Mouse (Mus musculus) kidney, embryonic 14.5 days (tissue): ENCODE data around the gene Cul3. TPM values are rescaled to one million over a fixed set of nuclear protein-coding genes. Genes with fewer than 3 reads are reported as not detected.
"Not testable (repeated sequence)": the region's sequence is repeated elsewhere in the genome, so short reads cannot be mapped to it uniquely, and the experiment has no call there.

Experiments
- ATAC-seq: fragments of 200-750 bp; cut with Nextera tagmentation; 2 replicates; pipeline ENCODE4 v1.8.0; 2017; ENCODE audit warnings: moderate number of reproducible peaks, mild to moderate bottlenecking, moderate TSS enrichment, moderate library complexity; ENCODE audit not compliant: low FRiP score, low TSS enrichment
- H3K27ac ChIP-seq: fragments of 300-500 bp; sonication (generic); 2 replicates; pipeline ENCODE4 v1.5.1; 2014; ENCODE audit warnings: low read depth, mild to moderate bottlenecking, low read length, moderate library complexity, mixed read lengths
- H3K27me3 ChIP-seq: fragments of 300-500 bp; sonication (generic); 2 replicates; pipeline ENCODE4 v1.6.1; 2014; ENCODE audit warnings: mild to moderate bottlenecking, low read length; ENCODE audit not compliant: control insufficient read depth, insufficient read depth
- H3K36me3 ChIP-seq: fragments of 300-500 bp; sonication (generic); 2 replicates; pipeline ENCODE4 v1.6.1; 2014; ENCODE audit warnings: low read length, mixed read lengths; ENCODE audit not compliant: control insufficient read depth, insufficient read depth
- H3K4me1 ChIP-seq: fragments of 300-500 bp; sonication (generic); 2 replicates; pipeline ENCODE4 v1.6.1; 2014; ENCODE audit warnings: low read length, mixed read lengths; ENCODE audit not compliant: control insufficient read depth, insufficient read depth
- H3K4me2 ChIP-seq: fragments of 300-500 bp; sonication (generic); replicated peaks from 2 replicates; pipeline ENCODE4 v1.6.1; 2014; ENCODE audit warnings: low read depth, mild to moderate bottlenecking, low read length
- H3K4me3 ChIP-seq: fragments of 300-500 bp; sonication (generic); 2 replicates; pipeline ENCODE4 v1.5.1; 2014; ENCODE audit warnings: mild to moderate bottlenecking, low read length
- H3K9ac ChIP-seq: fragments of 300-500 bp; sonication (generic); 2 replicates; pipeline ENCODE4 v1.6.1; 2014; ENCODE audit warnings: low read depth, mild to moderate bottlenecking, low read length, moderate library complexity
- H3K9me3 ChIP-seq: fragments of 300-500 bp; sonication (generic); 2 replicates; pipeline ENCODE4 v1.6.1; 2016; ENCODE audit warnings: low read length; ENCODE audit not compliant: control insufficient read depth
- WGBS: fragments of 180-500 bp; shearing (Covaris S2); extraction: QIAGEN DNeasy Blood & Tissue Kit; methylation state at CpG from one replicate; pipeline ENCODE4 v1.1.7; 2014; 5-methylcytosine and 5-hydroxymethylcytosine counted together
- polyA plus RNA-seq: library from polyadenylated mRNA; unstranded; fragments of >200 nt; fragmentation: Nextera tagmentation; extraction: Ambion mirVana; gene quantifications from 2 replicates; pipeline ENCODE4 v1.2.1, GENCODE M21; 2014

Gene Cul3
- polyA plus RNA-seq, 1 experiment from 2014 or later, result 64.7 TPM

DNA sequence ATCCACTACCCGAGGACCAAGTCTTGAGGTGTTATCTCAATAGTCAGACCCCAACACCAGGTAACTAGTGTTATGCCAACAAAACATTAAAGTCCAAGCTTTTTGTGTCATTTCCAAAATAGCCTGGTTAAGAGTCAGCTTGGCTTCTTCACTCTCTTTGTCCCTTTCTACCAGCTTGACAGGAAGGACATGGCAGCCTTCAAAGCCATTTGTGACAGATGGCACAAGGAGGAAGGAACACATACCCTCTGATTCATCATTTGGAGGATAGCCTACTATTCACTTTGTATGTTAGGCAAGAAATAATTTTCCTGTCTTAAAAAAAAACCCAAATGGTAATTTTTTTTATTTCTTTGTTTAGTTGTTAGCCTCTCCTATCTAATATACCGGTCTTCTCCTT, 22.7 kb upstream of the Cul3 start:
- Histone ChIP-seq H3K4me3 (no peak overlapping the region), H3K4me1 (no peaks in the 10 kb centered on the region), H3K27me3 (no peaks in the 10 kb centered on the region), H3K4me2 (no peak overlapping the region), H3K9ac (no peak overlapping the region), H3K27ac (no peak overlapping the region), H3K9me3 (no peaks in the 10 kb centered on the region), H3K36me3 (no peaks in the 10 kb centered on the region)
- no peak for ATAC-seq
- 90% methylated on average over 2 of the region's 2 CpGs for whole genome bisulfite sequencing

DNA sequence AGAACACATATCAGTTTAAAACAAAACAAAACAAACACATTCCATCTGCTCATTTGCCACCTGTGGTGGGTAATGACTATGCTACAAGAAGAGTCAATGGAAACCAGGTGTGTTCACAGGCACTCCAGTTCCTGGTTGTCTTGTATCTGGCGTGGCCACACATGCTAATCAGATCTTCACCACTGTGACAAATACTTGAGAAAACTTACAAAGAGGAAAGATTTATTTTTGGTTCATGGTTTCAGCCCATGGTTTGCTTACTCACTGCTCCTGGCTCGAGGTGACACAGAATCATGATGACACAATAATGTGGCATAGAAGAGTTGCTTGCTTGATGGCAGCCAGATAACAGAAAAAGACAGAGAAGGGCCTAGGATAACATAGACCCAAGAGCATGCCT, 22.1 kb upstream of the Cul3 start:
- ATAC-seq, result no peak
- Histone ChIP-seq H3K4me1 (no peaks in the 10 kb centered on the region), H3K27ac (no peak overlapping the region), H3K4me3 (no peak overlapping the region), H3K27me3 (no peaks in the 10 kb centered on the region), H3K36me3 (no peaks in the 10 kb centered on the region), H3K9ac (no peak overlapping the region), H3K9me3 (no peaks in the 10 kb centered on the region), H3K4me2 (no peak overlapping the region)
- 80% methylated on average over 2 of the region's 2 CpGs for WGBS

DNA sequence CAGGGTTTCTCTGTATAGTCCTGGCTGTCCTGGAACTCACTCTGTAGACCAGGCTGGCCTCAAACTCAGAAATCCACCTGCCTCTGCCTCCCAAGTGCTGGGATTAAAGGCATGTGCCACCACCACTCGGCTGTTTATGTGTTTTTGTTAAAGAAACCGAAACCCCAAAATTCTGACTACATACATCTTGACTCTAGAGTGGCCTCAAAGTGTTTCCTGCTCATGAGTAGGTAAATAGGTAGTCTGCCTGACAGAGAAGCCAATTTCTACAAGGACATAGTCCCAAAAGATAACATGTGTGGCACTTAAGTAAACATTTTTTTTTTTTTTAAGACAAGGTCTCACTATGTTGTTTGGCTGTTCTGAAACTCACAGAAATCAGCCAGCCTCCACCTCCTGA, 21.5 kb upstream of the Cul3 start:
- 89% methylated on average over 2 of the region's 2 CpGs for WGBS
- H3K36me3 ChIP-seq, ATAC-seq, H3K4me3 ChIP-seq, H3K9me3 ChIP-seq, H3K27me3 ChIP-seq, H3K27ac ChIP-seq, H3K9ac ChIP-seq, H3K4me2 ChIP-seq, H3K4me1 ChIP-seq: not testable (repeated sequence)

DNA sequence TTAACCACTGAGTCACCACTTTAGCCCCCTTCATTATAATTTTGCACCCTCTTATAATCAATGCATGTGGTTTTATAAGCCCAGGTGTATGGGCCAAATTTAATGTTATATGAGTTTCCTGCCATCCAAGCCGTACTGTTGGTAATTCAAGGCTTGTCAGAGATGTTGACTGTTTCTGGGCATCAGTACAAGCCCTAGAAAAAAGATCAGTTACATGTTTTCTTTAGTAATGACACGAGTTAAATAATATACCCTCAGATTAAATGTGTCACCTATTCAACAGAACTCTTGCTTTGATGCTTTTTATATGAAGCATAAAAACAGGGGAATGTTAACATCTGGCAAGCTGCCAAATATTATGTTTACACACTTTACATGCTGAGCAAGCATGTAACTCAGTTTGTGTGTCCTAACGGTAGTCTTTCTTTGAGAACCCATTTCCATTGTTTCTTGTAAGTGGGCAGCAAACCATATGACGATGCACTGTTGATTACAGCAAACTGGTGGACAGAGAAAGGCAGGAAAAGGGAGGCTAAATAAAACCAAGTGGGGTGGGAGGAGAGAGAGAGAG, 19.8 kb upstream of the Cul3 start:
- Histone ChIP-seq H3K9me3 (no peaks in the 10 kb centered on the region), H3K27ac (no peak overlapping the region), H3K4me2 (no peak overlapping the region), H3K4me3 (no peak overlapping the region), H3K27me3 (no peaks in the 10 kb centered on the region), H3K9ac (no peak overlapping the region), H3K4me1 (no peaks in the 10 kb centered on the region), H3K36me3 (no peaks in the 10 kb centered on the region)
- WGBS, result 49% methylated on average over 4 of the region's 4 CpGs
- no peak for ATAC-seq

DNA sequence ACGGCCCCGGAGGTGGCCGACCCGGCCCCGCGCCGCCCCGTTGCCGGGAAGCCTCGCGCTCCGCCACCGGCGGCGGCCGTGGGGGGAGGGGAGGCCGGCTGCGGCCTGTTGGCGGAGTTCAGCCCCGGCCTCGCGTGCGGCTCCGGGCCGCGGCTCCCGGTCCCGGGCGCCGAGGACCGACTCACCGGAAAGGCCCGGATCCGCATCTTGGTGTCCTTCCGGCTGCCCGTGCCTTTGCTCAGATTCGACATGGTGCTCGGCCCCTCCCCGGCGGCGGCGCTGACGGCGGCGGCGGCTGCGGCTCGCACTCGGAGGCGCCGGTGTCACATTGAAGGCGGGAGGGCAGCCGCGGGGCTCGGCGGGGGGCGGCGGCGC, 232 bp downstream of the Cul3 start:
- peak overlapping the region; percentile 92 for H3K4me3 ChIP-seq
- H3K4me1 ChIP-seq, result 0 out of 2 replicates have a peak, but pooled peaks cover 3% of the 10 kb centered on the region
- no peaks in the 10 kb centered on the region for H3K27me3 ChIP-seq
- H3K9me3 ChIP-seq, result no peaks in the 10 kb centered on the region
- peak overlapping the region; percentile 72 for H3K4me2 ChIP-seq
- peak; percentile 44 for ATAC-seq
- H3K27ac ChIP-seq, result peak overlapping the region; percentile 96
- no peaks in the 10 kb centered on the region for H3K36me3 ChIP-seq
- peak overlapping the region; percentile 99 for H3K9ac ChIP-seq
- 0% methylated on average over 14 of the region's 59 CpGs for WGBS

DNA sequence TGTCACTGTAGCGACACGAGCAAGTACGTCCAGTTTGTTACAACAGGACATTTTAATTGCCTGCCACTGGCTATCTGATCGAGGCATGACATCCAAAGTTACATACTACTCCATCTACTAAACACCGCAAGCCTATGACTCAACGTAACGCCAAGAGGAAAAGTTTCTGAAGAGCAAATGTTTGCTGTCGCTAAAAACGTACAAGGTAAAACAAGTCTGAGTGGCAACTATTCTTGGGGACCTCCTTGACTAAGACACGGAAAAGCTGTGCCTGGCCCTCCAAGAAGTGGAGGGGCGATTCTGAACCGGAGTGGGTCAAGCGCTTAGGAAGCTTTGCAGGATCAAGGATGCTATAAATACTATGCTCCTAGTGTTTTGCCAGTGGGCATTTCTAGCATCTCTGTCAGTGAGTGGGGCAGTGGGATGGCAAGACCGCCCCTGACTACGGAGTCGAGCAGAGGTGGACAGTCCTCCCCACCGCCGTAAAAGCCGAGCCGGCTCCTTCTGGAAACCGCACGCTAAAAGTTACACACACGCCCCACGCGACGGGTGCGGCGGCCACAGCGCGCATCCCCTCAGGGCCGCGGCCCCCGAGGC, 757 bp downstream of the Cul3 start:
- H3K9me3 ChIP-seq, result no peaks in the 10 kb centered on the region
- no peaks in the 10 kb centered on the region for H3K36me3 ChIP-seq
- peak overlapping the region; percentile 92 for H3K4me3 ChIP-seq
- WGBS, result under 1% methylated on average over 33 of the region's 33 CpGs
- 0 out of 2 replicates have a peak, but pooled peaks cover 3% of the 10 kb centered on the region for H3K4me1 ChIP-seq
- H3K27ac ChIP-seq, result peak overlapping the region; percentile 96
- peak overlapping the region; percentile 72 for H3K4me2 ChIP-seq
- ATAC-seq, result peak; percentile 11; the same call in 1 of the 2 replicates
- H3K27me3 ChIP-seq, result no peaks in the 10 kb centered on the region
- peak overlapping the region; percentile 99 for H3K9ac ChIP-seq

DNA sequence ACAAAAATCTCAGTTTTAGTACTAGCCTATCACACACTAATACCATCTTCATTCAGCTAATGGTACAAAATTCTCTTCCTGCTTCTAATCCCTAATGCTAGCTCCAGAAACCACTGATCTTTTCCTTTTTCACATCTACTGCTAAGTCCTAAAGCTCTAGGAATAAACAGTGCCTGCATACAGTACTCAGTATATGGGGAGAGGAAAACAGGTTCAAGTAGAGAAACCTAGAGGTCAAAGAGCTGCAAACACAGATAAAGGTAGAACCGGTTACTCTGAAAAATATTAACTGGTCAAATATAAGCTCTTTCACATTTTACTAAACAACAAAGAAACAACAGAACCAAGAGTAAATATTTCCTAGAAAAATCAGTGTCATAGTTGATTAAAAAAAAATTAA, 1.9 kb downstream of the Cul3 start:
- H3K9ac ChIP-seq, result no peak overlapping the region
- no peak overlapping the region for H3K27ac ChIP-seq
- no peaks in the 10 kb centered on the region for H3K27me3 ChIP-seq
- H3K4me2 ChIP-seq, result peak overlapping the region; percentile 72
- peak overlapping the region; percentile 92; the same call in 1 of the 2 replicates for H3K4me3 ChIP-seq
- H3K36me3 ChIP-seq, result no peaks in the 10 kb centered on the region
- 30% methylated on average over 1 of the region's 1 CpGs for WGBS
- H3K4me1 ChIP-seq, result 0 out of 2 replicates have a peak, but pooled peaks cover 3% of the 10 kb centered on the region
- no peak for ATAC-seq
- H3K9me3 ChIP-seq, result no peaks in the 10 kb centered on the region

DNA sequence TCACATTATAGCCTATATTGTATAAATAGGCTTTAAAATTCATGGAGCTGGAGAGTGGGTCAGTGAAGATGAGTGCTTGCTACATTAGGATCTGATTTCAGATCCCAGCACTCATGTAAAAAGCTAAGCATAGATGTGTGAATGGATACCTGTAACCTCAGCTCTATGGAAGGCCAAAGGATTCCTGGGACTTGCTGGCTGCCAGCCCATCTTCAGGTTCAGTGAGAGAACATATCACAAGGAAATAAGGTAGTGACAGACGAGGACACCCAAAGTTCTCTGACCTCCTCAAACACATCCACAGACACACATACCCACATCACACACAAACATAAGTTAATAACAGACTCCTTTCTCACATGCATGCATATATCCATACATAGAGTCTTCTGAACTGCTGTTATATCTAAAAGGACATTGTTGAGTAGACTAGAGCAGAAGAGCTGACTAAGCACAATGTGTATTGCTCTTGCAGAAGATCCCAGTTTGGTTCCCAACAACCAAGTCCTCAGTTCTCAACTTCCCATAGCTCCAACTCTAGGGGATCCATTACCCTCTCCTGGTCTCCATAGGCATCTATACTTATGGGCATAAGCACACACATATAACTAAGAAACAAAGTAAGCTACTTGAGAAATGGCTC, 4.4 kb downstream of the Cul3 start:
- WGBS, result 84% methylated on average over 1 of the region's 1 CpGs
- no peak overlapping the region for H3K4me3 ChIP-seq
- no peak for ATAC-seq

DNA sequence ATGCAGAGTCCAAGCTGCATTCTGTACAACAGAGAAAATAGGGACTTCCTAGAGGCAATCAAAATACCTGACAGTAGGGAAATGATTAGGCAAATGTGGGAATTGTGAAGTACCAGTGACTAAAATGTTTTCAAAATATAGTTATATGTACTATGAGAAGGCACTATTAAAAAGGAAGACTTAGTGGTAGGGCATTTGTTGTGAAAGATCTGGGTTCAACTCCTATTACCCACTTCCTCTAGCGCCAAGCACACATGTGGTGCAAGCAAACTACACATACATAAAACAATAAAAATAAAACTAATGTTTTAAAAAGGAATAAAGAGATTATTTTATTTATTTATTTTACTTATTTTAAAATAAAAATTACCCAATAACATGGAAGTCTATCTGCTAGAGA, 5.2 kb downstream of the Cul3 start:
- ATAC-seq, result no peak
- no peak overlapping the region for H3K9ac ChIP-seq
- 89% methylated on average over 1 of the region's 1 CpGs for WGBS
- no peaks in the 10 kb centered on the region for H3K9me3 ChIP-seq
- no peak overlapping the region for H3K4me2 ChIP-seq
- H3K27ac ChIP-seq, result no peak overlapping the region
- H3K4me1 ChIP-seq, result peaks cover 8% of the 10 kb centered on the region
- no peak overlapping the region for H3K4me3 ChIP-seq
- no peaks in the 10 kb centered on the region for H3K27me3 ChIP-seq
- H3K36me3 ChIP-seq, result no peaks in the 10 kb centered on the region

More for the DNA sequence above, 4.4 kb downstream of the Cul3 start:
- H3K27ac ChIP-seq, result no peak overlapping the region
- H3K36me3 ChIP-seq, result no peaks in the 10 kb centered on the region
- no peak overlapping the region for H3K4me2 ChIP-seq
- H3K9me3 ChIP-seq, result no peaks in the 10 kb centered on the region
- no peaks in the 10 kb centered on the region for H3K27me3 ChIP-seq
- H3K4me1 ChIP-seq, result peaks cover 4% of the 10 kb centered on the region
- no peak overlapping the region for H3K9ac ChIP-seq
